Mouse (Mus musculus) intestine, embryonic 16.5 days (tissue): Measurements from ENCODE around the gene Pus3. TPM values are rescaled to one million over a fixed set of nuclear protein-coding genes. Genes with fewer than 3 reads are reported as not detected.

Experiments
- ATAC-seq: fragments of 200-750 bp; cut with Nextera tagmentation; 2 replicates; pipeline ENCODE4 v1.8.0; 2017; ENCODE audit warnings: moderate TSS enrichment, moderate library complexity
- H3K27ac ChIP-seq: fragments of 300-500 bp; sonication (generic); 2 replicates; pipeline ENCODE4 v1.5.1; 2014; ENCODE audit warnings: mild to moderate bottlenecking, low read length
- H3K27me3 ChIP-seq: fragments of 300-500 bp; sonication (generic); replicated peaks from 2 replicates; pipeline ENCODE4 v1.6.1; 2014; ENCODE audit warnings: low read length, control low read depth, mixed read lengths; ENCODE audit not compliant: control insufficient read depth, insufficient read depth
- H3K36me3 ChIP-seq: fragments of 300-500 bp; sonication (generic); 2 replicates; pipeline ENCODE4 v1.6.1; 2014; ENCODE audit warnings: low read length, control low read depth; ENCODE audit not compliant: control insufficient read depth, insufficient read depth
- H3K4me1 ChIP-seq: fragments of 300-500 bp; sonication (generic); 2 replicates; pipeline ENCODE4 v1.6.1; 2014; ENCODE audit warnings: low read length, control low read depth, mixed read lengths; ENCODE audit not compliant: control insufficient read depth, insufficient read depth
- H3K4me2 ChIP-seq: fragments of 300-500 bp; sonication (generic); 2 replicates; pipeline ENCODE4 v1.6.1; 2014; ENCODE audit warnings: low read depth, low read length, control low read depth
- H3K4me3 ChIP-seq: fragments of 300-500 bp; sonication (generic); 2 replicates; pipeline ENCODE4 v1.5.1; 2014; ENCODE audit warnings: mild to moderate bottlenecking, low read length
- H3K9ac ChIP-seq: fragments of 300-500 bp; sonication (generic); 2 replicates; pipeline ENCODE4 v1.6.1; 2014; ENCODE audit warnings: low read depth, low read length
- H3K9me3 ChIP-seq: fragments of 300-500 bp; sonication (generic); 2 replicates; pipeline ENCODE4 v1.6.1; 2016; ENCODE audit warnings: low read length, control low read depth; ENCODE audit not compliant: control insufficient read depth
- WGBS: fragments of 180-500 bp; shearing (Covaris S2); extraction: QIAGEN DNeasy Blood & Tissue Kit; methylation state at CpG from one replicate; pipeline ENCODE4 v1.1.7; 2014; 5-methylcytosine and 5-hydroxymethylcytosine counted together
- polyA plus RNA-seq: library from polyadenylated mRNA; unstranded; fragments of >200 nt; fragmentation: Nextera tagmentation; extraction: Ambion mirVana; gene quantifications from 2 replicates; pipeline ENCODE4 v1.2.1, GENCODE M21; 2015

Pus3 gene
- polyA plus RNA-seq, 1 experiment from 2014 or later: 16.5 TPM

- Histone ChIP-seq H3K4me3 (no peak overlapping the region), H3K4me2 (no peak overlapping the region), H3K27ac (no peak overlapping the region), H3K4me1 (peaks cover 5% of the 10 kb centered on the region), H3K9me3 (no peaks in the 10 kb centered on the region), H3K27me3 (no peaks in the 10 kb centered on the region), H3K36me3 (peaks cover 7% of the 10 kb centered on the region; the same call in 1 of the 2 replicates), H3K9ac (no peak overlapping the region)
- 92% methylated on average over 5 of the region's 5 CpGs for WGBS
- ATAC-seq: no peak
Measured at GRCm38 (mm10) chr9:35564536-35565240, 6.3 kb downstream of the Pus3 start.

- Histone ChIP-seq H3K9ac (no peak overlapping the region), H3K36me3 (peaks cover 7% of the 10 kb centered on the region; the same call in 1 of the 2 replicates), H3K4me1 (no peaks in the 10 kb centered on the region; the same call in 1 of the 2 replicates), H3K27ac (no peak overlapping the region), H3K9me3 (no peaks in the 10 kb centered on the region), H3K4me2 (no peak overlapping the region), H3K4me3 (no peak overlapping the region), H3K27me3 (no peaks in the 10 kb centered on the region)
- WGBS: 85% methylated on average over 3 of the region's 3 CpGs
- no peak for ATAC-seq
Measured at GRCm38 (mm10) chr9:35567995-35568394, 9.6 kb downstream of the Pus3 start.

- Histone ChIP-seq H3K36me3 (peaks cover 7% of the 10 kb centered on the region; the same call in 1 of the 2 replicates), H3K9ac (peak within 1 kb of the TSS; percentile 88), H3K27ac (peak within 1 kb of the TSS; percentile 90), H3K4me1 (peaks cover 3% of the 10 kb centered on the region), H3K4me3 (peak within 1 kb of the TSS; percentile 81), H3K9me3 (no peaks in the 10 kb centered on the region), H3K4me2 (peak within 1 kb of the TSS; percentile 77), H3K27me3 (0 out of 2 replicates have a peak, but pooled peaks cover 4% of the 10 kb centered on the region)
- peak; percentile 99 for ATAC-seq
- WGBS: under 1% methylated on average over 86 of the region's 86 CpGs
Measured at GRCm38 (mm10) chr9:35569571-35570534, 11.5 kb downstream of the Pus3 start, which contains the start of the genes Pate2 and Hyls1. Gene Pate2 (plus strand): TSS chr9:35570284. Gene Hyls1 (minus strand): TSS chr9:35570398.

GRCm38 (mm10) chr9:35570663-35571062 lies 12.3 kb downstream of the Pus3 start:
- Histone ChIP-seq H3K36me3 (peaks cover 4% of the 10 kb centered on the region; the same call in 1 of the 2 replicates), H3K27ac (no peak overlapping the region), H3K9me3 (no peaks in the 10 kb centered on the region), H3K27me3 (0 out of 2 replicates have a peak, but pooled peaks cover 4% of the 10 kb centered on the region), H3K9ac (peak overlapping the region; percentile 82), H3K4me2 (peak overlapping the region; percentile 52), H3K4me1 (peaks cover 3% of the 10 kb centered on the region), H3K4me3 (peak overlapping the region; percentile 81)
- ATAC-seq: no peak
- 11% methylated on average over 5 of the region's 5 CpGs for WGBS

GRCm38 (mm10) chr9:35574416-35574815 lies 16.0 kb downstream of the Pus3 start:
- Histone ChIP-seq H3K4me2 (peak overlapping the region; percentile 46), H3K9ac (peak overlapping the region; percentile 55; the same call in 1 of the 2 replicates), H3K9me3 (no peaks in the 10 kb centered on the region), H3K27ac (no peak overlapping the region), H3K4me3 (peak overlapping the region; percentile 31), H3K4me1 (peaks cover 3% of the 10 kb centered on the region), H3K27me3 (0 out of 2 replicates have a peak, but pooled peaks cover 4% of the 10 kb centered on the region), H3K36me3 (no peaks in the 10 kb centered on the region)
- ATAC-seq: no peak
- 5% methylated on average over 32 of the region's 32 CpGs for WGBS

- ATAC-seq: no peak
- H3K36me3 ChIP-seq: no peaks in the 10 kb centered on the region
- no peaks in the 10 kb centered on the region for H3K27me3 ChIP-seq
- no peak overlapping the region for H3K4me3 ChIP-seq
- no peak overlapping the region for H3K27ac ChIP-seq
- no peak overlapping the region for H3K9ac ChIP-seq
- no peak overlapping the region for H3K4me2 ChIP-seq
- H3K9me3 ChIP-seq: no peaks in the 10 kb centered on the region
- WGBS: 45% methylated on average over 1 of the region's 1 CpGs
- no peaks in the 10 kb centered on the region for H3K4me1 ChIP-seq
Measured at GRCm38 (mm10) chr9:35587674-35588073, 29.3 kb downstream of the Pus3 start.

- Histone ChIP-seq H3K4me1 (no peaks in the 10 kb centered on the region), H3K27me3 (no peaks in the 10 kb centered on the region), H3K27ac (no peak overlapping the region), H3K9ac (no peak overlapping the region), H3K9me3 (0 out of 2 replicates have a peak, but pooled peaks cover 3% of the 10 kb centered on the region), H3K4me2 (no peak overlapping the region), H3K4me3 (no peak overlapping the region), H3K36me3 (no peaks in the 10 kb centered on the region)
- WGBS: 7% methylated on average over 2 of the region's 2 CpGs
- no peak for ATAC-seq
Measured at GRCm38 (mm10) chr9:35592903-35593302, 34.5 kb downstream of the Pus3 start.

- no peaks in the 10 kb centered on the region for H3K4me1 ChIP-seq
- H3K4me3 ChIP-seq: no peak overlapping the region
- H3K4me2 ChIP-seq: no peak overlapping the region
- H3K27me3 ChIP-seq: no peaks in the 10 kb centered on the region
- H3K9me3 ChIP-seq: no peaks in the 10 kb centered on the region
- no peak overlapping the region for H3K27ac ChIP-seq
- WGBS: 67% methylated on average over 8 of the region's 8 CpGs
- H3K9ac ChIP-seq: no peak overlapping the region
- no peaks in the 10 kb centered on the region for H3K36me3 ChIP-seq
- no peak for ATAC-seq
Measured at GRCm38 (mm10) chr9:35607647-35608405, 49.4 kb downstream of the Pus3 start.
